Mouse (Mus musculus) kidney, postnatal 36 days (tissue): Measurements from ENCODE around the gene Rpusd4.

Experiments used
- DNase-seq, 2 experiments: peaks; one replicate each; pipeline ENCODE4 v3.0.0; 2021 to 2022; ENCODE audit warnings: mixed read lengths in 2 of 2

Rpusd4 gene

GRCm38 (mm10) chr9:35289992-35290391, 22.3 kb downstream of the Rpusd4 start:
- DNase-seq: peak in 1 of 2 experiments; percentile 18

- DNase-seq: no peak
Measured at GRCm38 (mm10) chr9:35290417-35290816, 22.8 kb downstream of the Rpusd4 start.

GRCm38 (mm10) chr9:35290916-35291315, 23.3 kb downstream of the Rpusd4 start:
- no peak for DNase-seq

- DNase-seq: no peak
Measured at GRCm38 (mm10) chr9:35293465-35293864, 25.8 kb downstream of the Rpusd4 start.

GRCm38 (mm10) chr9:35297791-35298190, 30.1 kb downstream of the Rpusd4 start:
- no peak for DNase-seq

- DNase-seq: no peak
Measured at GRCm38 (mm10) chr9:35302172-35302571, 34.5 kb downstream of the Rpusd4 start.

- no peak for DNase-seq
Measured at GRCm38 (mm10) chr9:35307461-35307860, 39.8 kb downstream of the Rpusd4 start.

GRCm38 (mm10) chr9:35310377-35310776, 42.7 kb downstream of the Rpusd4 start:
- no peak for DNase-seq

GRCm38 (mm10) chr9:35312516-35312915, 44.9 kb downstream of the Rpusd4 start:
- DNase-seq: peak in 1 of 2 experiments; percentile 19

GRCm38 (mm10) chr9:35313601-35314000, 45.9 kb downstream of the Rpusd4 start:
- DNase-seq: no peak

- no peak for DNase-seq
Measured at GRCm38 (mm10) chr9:35314254-35314653, 46.6 kb downstream of the Rpusd4 start.

- peak in 1 of 2 experiments; percentile 9 for DNase-seq
Measured at GRCm38 (mm10) chr9:35316771-35317211, 49.1 kb downstream of the Rpusd4 start.

- no peak for DNase-seq
Measured at GRCm38 (mm10) chr9:35317233-35317980, 49.7 kb downstream of the Rpusd4 start.

GRCm38 (mm10) chr9:35318537-35319172, 51.0 kb downstream of the Rpusd4 start:
- DNase-seq: peak; percentile 88 to 90

GRCm38 (mm10) chr9:35320288-35320687, 52.6 kb downstream of the Rpusd4 start:
- DNase-seq: peak; percentile 42 to 60

- no peak for DNase-seq
Measured at GRCm38 (mm10) chr9:35323974-35324373, 56.3 kb downstream of the Rpusd4 start.

GRCm38 (mm10) chr9:35324571-35324970, 56.9 kb downstream of the Rpusd4 start:
- DNase-seq: no peak

GRCm38 (mm10) chr9:35326644-35327263, 59.1 kb downstream of the Rpusd4 start:
- DNase-seq: peak in 1 of 2 experiments; percentile 32
